Mouse (Mus musculus): ENCODE data around the gene A230050P20Rik.
A peak's percentile ranks its signal among the peaks of the same experiment; 100 is the strongest.

Gene A230050P20Rik

GRCm38 (mm10) chr9:20894629-20895028 is 26.2 kb downstream of the A230050P20Rik start:
- no peak for DNase-seq (ENCODE audit: low read depth, low spot score)

DNA sequence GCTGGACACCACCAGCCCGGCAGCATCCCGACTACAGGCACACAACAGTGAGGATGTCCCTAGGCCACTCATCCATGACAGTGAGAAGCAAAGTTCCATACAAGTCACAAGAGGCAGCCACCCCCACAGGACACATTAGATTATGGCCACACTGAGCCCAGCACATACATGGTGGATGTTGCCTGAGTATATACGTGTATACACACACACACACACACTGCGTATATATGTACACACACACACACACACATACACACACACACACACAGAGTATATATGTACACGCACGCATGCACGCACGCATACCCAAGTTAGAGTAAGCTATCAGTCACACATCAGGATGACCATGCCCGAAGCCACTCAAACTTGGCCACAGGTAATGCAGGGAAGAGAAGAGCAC is 26.9 kb downstream of the A230050P20Rik start:
- DNase-seq (ENCODE audit: low read depth, low spot score): no peak

DNA sequence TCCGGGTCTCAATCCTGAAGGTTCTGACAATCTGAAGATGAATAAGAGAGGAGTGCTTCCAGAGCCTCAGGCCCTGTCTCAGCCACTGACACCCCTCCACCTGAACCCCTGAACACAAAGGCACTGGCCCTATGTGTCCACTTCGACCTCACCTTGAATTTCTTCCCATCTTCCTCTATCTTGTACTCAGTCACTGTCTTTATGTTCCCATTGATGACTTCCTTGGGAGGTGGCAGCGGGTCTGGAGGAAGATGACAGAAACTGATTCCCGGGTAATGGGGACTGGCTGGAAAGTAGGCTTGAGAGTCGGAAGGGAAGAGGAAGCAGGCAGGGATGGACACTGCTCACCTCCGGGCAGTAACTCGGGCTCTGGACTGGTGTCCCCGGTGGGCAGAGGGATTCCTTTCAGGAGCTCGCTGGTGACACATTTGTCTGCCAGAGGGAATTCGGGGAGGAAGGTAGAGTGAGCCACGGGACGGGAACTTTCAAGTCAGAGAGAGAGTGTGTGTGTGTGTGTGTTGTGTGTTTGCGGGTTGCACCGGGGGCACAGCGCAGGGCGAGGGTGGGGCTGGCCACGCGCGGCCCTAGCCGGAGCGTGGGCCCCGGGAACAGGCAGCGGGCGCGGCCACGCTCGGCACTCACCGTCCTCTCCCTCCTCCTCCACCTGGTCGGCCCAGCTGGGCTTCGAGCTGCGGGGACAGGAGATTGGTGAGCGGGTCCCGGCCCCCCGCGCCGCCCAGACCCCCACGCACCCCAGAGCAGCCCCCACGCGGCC is 29.5 kb downstream of the A230050P20Rik start:
- DNase-seq (ENCODE audit: low read depth, low spot score): no peak

DNA sequence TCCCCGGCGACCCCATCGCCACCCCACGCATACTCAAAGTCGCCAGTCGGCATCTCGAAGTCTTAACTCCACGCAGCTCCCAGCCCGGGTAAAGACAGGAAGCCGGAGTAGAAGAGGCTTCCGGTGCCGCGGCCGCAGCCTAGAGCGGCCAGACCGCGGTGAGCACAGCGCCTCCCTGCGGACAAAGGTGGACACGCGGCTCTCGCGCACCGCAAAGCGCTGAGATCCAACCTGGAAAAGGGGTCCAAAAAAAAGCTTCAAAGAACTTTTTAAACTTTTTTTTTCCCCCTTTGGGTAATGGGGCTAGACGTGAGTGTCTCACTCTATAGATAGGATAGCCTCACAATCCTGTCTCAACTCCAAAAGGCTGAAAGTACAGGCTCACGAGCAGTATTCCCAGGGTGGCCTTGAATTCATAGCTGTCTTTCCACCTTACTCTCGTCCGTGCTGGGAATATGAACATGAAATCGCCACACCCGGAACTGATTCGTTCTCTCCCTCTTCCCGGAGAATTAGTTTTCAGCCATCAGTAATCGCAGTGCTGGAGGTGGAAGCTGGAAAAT is 30.1 kb downstream of the A230050P20Rik start, which contains the start of gene Eif3g:
Gene Eif3g, minus strand, starts transcription at position 113 of the 563 bp plus-strand sequence.
- DNase-seq (ENCODE audit: low read depth, low spot score): peak; percentile 83

- peak; percentile 32 for DNase-seq (ENCODE audit: low read depth, low spot score)
Measured at GRCm38 (mm10) chr9:20901466-20902173, 33.2 kb downstream of the A230050P20Rik start.

GRCm38 (mm10) chr9:20902174-20902491 is 33.7 kb downstream of the A230050P20Rik start:
- DNase-seq (ENCODE audit: low read depth, low spot score): no peak

GRCm38 (mm10) chr9:20909948-20910347 is 41.5 kb downstream of the A230050P20Rik start:
- peak; percentile 26 for DNase-seq (ENCODE audit: low read depth, low spot score)

DNA sequence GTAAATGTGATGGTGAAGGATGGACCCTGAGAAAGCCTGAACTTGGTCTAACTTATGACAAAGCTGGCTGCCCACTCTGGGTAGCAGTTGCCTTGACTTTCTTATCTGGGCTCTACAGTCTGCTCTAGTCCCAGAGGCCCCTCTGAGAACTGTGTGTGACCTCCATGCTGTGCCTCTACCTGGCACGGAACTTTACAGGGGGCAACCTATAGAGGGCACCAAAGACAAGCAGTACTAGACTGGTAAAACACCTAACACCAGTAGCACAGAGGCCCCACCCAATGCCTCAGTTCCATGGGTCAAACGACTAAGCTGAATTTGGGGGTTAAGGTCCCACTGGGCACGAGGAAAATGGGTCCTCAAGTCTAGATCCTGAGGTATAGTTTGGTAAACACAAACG is 47.7 kb downstream of the A230050P20Rik start:
- DNase-seq (ENCODE audit: low read depth, low spot score): no peak

DNA sequence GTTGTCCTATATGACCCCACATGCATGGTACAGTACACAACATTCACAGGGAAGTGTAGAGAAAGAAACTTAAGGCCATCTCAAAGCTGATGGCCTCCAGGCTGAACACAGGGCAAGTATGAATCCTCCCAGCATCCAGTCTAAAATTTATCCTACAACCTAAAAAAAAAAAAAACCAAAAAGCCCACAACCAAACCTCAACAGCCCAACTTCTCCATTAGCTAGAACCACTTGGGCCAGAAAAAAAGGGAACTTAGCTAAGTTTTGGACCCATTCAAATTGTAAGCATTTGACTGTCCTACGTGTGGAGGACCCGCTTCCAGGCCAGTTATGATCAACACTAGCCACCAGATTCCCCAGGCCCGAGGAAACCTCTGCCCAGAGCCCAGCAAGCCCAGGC is 54.8 kb downstream of the A230050P20Rik start:
- no peak for DNase-seq (ENCODE audit: low read depth, low spot score)
